Mouse (Mus musculus) neural tube, embryonic 14.5 days (tissue): ENCODE data around the gene Ahnak2. TPM values are rescaled to one million over a fixed set of nuclear protein-coding genes. Genes with fewer than 3 reads are reported as not detected.

ENCODE experiments used
- ATAC-seq: fragments of 200-750 bp; cut with Nextera tagmentation; 2 replicates; pipeline ENCODE4 v1.8.0; 2017; ENCODE audit warnings: low read depth, mild to moderate bottlenecking, moderate TSS enrichment, moderate library complexity
- H3K27ac ChIP-seq: fragments of 300-500 bp; sonication (generic); 2 replicates; pipeline ENCODE4 v1.5.1; 2014; ENCODE audit warnings: low read depth, mild to moderate bottlenecking, control low read depth, low read length, moderate library complexity, mixed read lengths
- H3K27me3 ChIP-seq: fragments of 300-500 bp; sonication (generic); 2 replicates; pipeline ENCODE4 v1.6.1; 2014; ENCODE audit warnings: low read length; ENCODE audit not compliant: control insufficient read depth, insufficient read depth
- H3K36me3 ChIP-seq: fragments of 300-500 bp; sonication (generic); 2 replicates; pipeline ENCODE4 v1.6.1; 2014; ENCODE audit warnings: low read length, mixed read lengths; ENCODE audit not compliant: control insufficient read depth, insufficient read depth
- H3K4me1 ChIP-seq: fragments of 300-500 bp; sonication (generic); 2 replicates; pipeline ENCODE4 v1.6.1; 2014; ENCODE audit warnings: low read length; ENCODE audit not compliant: control insufficient read depth, insufficient read depth
- H3K4me2 ChIP-seq: fragments of 300-500 bp; sonication (generic); 2 replicates; pipeline ENCODE4 v1.6.1; 2014; ENCODE audit warnings: mild to moderate bottlenecking, low read depth, low read length, control low read depth
- H3K4me3 ChIP-seq: fragments of 300-500 bp; sonication (generic); 2 replicates; pipeline ENCODE4 v1.5.1; 2014; ENCODE audit warnings: low read depth, low read length, control low read depth, mixed read lengths
- H3K9ac ChIP-seq: fragments of 300-500 bp; sonication (generic); replicated peaks from 2 replicates; pipeline ENCODE4 v1.6.1; 2014; ENCODE audit warnings: low read depth, mild to moderate bottlenecking, control low read depth, low read length, mixed read lengths
- H3K9me3 ChIP-seq: fragments of 300-500 bp; sonication (generic); 2 replicates; pipeline ENCODE4 v1.6.1; 2016; ENCODE audit warnings: low read length; ENCODE audit not compliant: control insufficient read depth
- WGBS: fragments of 180-500 bp; shearing (Covaris S2); extraction: QIAGEN DNeasy Blood & Tissue Kit; methylation state at CpG from one replicate; pipeline ENCODE4 v1.1.7; 2014; 5-methylcytosine and 5-hydroxymethylcytosine counted together
- polyA plus RNA-seq: library from polyadenylated mRNA; unstranded; fragments of >200 nt; fragmentation: Nextera tagmentation; extraction: Ambion mirVana; gene quantifications from 2 replicates; pipeline ENCODE4 v1.2.1, GENCODE M21; 2014

The Ahnak2 gene
- polyA plus RNA-seq, 1 experiment from 2014 or later: 3.1 TPM

DNA sequence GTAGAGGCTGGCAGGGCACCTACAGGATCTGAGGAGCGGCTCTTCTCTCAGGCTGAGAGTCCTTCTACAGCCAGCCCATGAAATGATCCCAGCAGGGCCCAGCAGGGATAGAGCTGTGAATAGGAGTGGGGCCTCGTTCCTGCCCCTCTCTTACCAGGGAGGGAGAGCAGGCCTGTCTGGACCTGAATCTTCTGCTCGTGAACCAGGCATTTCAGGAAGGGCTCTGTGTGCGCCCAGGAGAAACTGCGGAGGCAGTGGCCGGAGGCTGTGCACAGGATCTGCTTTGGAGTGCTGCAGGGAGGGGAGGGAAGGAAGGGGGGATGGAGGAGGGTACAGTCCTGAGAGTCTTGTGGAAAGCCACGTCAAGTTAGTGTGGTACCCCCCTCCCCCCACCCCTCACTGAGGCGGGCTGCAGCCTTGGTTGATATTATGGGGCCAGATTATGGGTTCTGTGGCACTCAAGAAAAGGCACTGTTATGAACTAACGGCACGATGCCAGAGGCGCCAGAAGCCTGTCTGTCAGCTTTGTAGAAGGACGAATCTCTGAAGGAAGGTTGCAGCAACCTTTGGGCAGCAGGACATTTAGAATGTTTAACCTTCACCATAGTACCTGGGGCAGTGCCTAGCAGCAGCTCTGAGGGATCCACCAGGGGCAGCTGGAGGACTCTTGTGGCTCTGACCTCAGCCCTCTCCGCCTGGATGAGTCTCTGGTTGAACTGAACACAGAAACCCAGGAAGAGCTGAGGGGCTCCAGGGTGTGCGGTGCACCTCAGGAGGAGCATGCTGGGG is 12.4 kb upstream of the Ahnak2 start:
- no peaks in the 10 kb centered on the region for H3K9me3 ChIP-seq
- no peak overlapping the region for H3K9ac ChIP-seq
- peaks cover 17% of the 10 kb centered on the region for H3K36me3 ChIP-seq
- H3K4me3 ChIP-seq: no peak overlapping the region
- ATAC-seq: no peak
- no peaks in the 10 kb centered on the region; the same call in 1 of the 2 replicates for H3K4me1 ChIP-seq
- WGBS: 79% methylated on average over 14 of the region's 14 CpGs
- H3K27ac ChIP-seq: no peak overlapping the region
- H3K4me2 ChIP-seq: no peak overlapping the region
- no peaks in the 10 kb centered on the region for H3K27me3 ChIP-seq

GRCm38 (mm10) chr12:112813370-112813769 is 10.9 kb upstream of the Ahnak2 start:
- Histone ChIP-seq H3K4me3 (no peak overlapping the region), H3K27ac (no peak overlapping the region), H3K27me3 (no peaks in the 10 kb centered on the region), H3K4me1 (peaks cover 8% of the 10 kb centered on the region), H3K9ac (no peak overlapping the region), H3K4me2 (no peak overlapping the region), H3K9me3 (no peaks in the 10 kb centered on the region), H3K36me3 (peaks cover 14% of the 10 kb centered on the region)
- ATAC-seq: no peak
- 95% methylated on average over 7 of the region's 7 CpGs for WGBS

DNA sequence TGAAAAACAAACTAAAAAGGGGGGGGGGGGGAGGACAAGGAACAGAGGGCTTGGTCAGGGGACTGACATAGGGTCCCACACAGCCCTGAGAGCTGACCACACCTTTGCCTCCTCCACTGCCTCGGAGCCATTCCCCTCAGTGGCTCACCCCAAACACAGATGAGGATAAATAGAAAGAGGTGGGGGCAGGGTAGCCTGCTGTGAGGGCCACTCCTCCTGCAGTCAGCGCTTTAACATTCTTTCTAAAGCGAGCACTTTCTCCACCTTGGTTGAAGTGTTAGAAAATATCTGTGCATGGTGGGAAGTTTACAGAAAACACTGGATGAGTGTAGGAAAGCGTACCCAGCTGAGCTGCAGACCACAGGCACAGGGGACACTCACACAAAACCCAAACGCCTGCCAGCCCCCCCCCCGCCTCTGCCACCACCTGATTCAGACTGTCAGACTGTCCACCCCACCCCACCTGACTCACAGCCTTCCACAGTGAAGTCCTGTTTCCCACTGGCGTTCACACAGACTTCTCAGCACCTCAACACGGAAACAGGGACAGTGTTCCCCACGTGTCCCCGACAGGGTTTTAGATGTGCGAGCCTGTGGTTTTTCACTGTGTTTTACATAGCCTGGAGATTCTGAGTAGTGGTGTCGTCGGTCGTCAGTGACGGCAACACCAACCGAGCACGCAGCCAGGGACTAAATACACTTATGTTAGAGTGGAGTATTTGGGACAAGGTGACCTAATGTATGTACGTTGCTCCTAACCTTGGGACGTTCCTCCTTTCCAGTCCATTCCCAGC is 7.8 kb upstream of the Ahnak2 start:
- Histone ChIP-seq H3K27ac (no peak overlapping the region), H3K9me3 (no peaks in the 10 kb centered on the region), H3K4me2 (peak overlapping the region; percentile 98), H3K4me3 (no peak overlapping the region; the same call in 1 of the 2 replicates), H3K4me1 (peaks cover 13% of the 10 kb centered on the region), H3K27me3 (no peaks in the 10 kb centered on the region), H3K9ac (no peak overlapping the region), H3K36me3 (peaks cover 10% of the 10 kb centered on the region; the same call in 1 of the 2 replicates)
- no peak for ATAC-seq
- WGBS: 73% methylated on average over 19 of the region's 19 CpGs

GRCm38 (mm10) chr12:112809641-112810040 is 7.2 kb upstream of the Ahnak2 start:
- Histone ChIP-seq H3K4me1 (peaks cover 13% of the 10 kb centered on the region), H3K4me3 (peak overlapping the region; percentile 68), H3K9me3 (no peaks in the 10 kb centered on the region), H3K27ac (no peak overlapping the region), H3K27me3 (no peaks in the 10 kb centered on the region), H3K9ac (peak overlapping the region; percentile 64), H3K4me2 (peak overlapping the region; percentile 98), H3K36me3 (peaks cover 10% of the 10 kb centered on the region; the same call in 1 of the 2 replicates)
- ATAC-seq: no peak
- 19% methylated on average over 8 of the region's 8 CpGs for WGBS

DNA sequence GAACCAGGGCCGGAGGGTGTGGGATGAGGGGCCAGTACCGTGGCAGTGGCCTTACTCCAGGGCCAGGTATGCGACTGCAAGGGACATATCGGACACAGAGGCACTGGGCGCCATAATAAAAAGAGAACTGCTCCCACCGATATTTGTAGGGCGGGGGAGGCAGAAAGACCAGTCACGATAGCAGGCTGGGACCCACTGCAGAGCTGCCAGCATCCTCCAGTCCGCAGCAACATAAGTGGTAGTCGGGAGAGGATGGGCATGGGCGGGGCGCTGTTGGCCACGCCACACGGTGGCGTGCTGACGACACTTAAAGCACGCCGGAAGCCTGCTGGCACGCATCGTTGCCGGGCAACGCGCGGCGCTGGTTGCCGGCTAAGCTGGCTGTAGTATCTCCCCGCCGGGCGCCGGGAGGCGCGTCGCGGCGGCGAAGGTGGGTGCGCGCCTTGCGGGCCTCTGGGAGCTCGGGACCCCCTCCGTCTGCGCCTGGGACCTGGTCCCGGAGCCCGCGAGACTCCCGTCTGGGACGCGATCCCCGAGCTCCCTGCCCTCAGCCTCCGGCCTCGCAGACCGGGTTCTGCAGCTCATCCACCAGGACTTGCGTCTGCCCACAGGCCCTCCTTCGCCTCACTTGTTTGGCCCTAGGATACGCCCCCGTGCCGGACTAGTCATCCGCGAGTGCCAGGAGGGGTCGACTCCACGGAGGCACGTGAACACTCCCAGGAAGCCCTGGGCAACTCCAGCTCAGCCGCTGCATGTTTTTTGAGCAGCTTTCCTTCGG is 6.3 kb upstream of the Ahnak2 start, which contains the start of gene Clba1:
Gene Clba1, plus strand, starts transcription at position 351 of the 778 bp plus-strand sequence.
- Histone ChIP-seq H3K36me3 (peaks cover 10% of the 10 kb centered on the region; the same call in 1 of the 2 replicates), H3K9ac (peak within 1 kb of the TSS; percentile 64), H3K4me1 (peaks cover 13% of the 10 kb centered on the region), H3K4me2 (peak within 1 kb of the TSS; percentile 98), H3K9me3 (no peaks in the 10 kb centered on the region), H3K27me3 (no peaks in the 10 kb centered on the region), H3K27ac (peak within 1 kb of the TSS; percentile 78), H3K4me3 (peak within 1 kb of the TSS; percentile 68)
- peak; percentile 93 for ATAC-seq
- WGBS: 2% methylated on average over 53 of the region's 64 CpGs

GRCm38 (mm10) chr12:112808212-112808586 is 5.7 kb upstream of the Ahnak2 start:
- Histone ChIP-seq H3K9me3 (no peaks in the 10 kb centered on the region), H3K9ac (peak overlapping the region; percentile 41), H3K27me3 (no peaks in the 10 kb centered on the region), H3K36me3 (peaks cover 4% of the 10 kb centered on the region; the same call in 1 of the 2 replicates), H3K4me3 (peak overlapping the region; percentile 68), H3K4me2 (peak overlapping the region; percentile 98), H3K4me1 (peaks cover 13% of the 10 kb centered on the region), H3K27ac (peak overlapping the region; percentile 78)
- peak; percentile 28 for ATAC-seq
- whole genome bisulfite sequencing: 62% methylated on average over 5 of the region's 5 CpGs

GRCm38 (mm10) chr12:112807796-112808195 is 5.3 kb upstream of the Ahnak2 start:
- Histone ChIP-seq H3K4me2 (no peak overlapping the region; the same call in 1 of the 2 replicates), H3K4me3 (no peak overlapping the region), H3K36me3 (peaks cover 4% of the 10 kb centered on the region; the same call in 1 of the 2 replicates), H3K27me3 (no peaks in the 10 kb centered on the region), H3K4me1 (peaks cover 13% of the 10 kb centered on the region), H3K9me3 (no peaks in the 10 kb centered on the region), H3K27ac (peak overlapping the region; percentile 78; the same call in 1 of the 2 replicates), H3K9ac (peak overlapping the region; percentile 41)
- WGBS: 82% methylated on average over 4 of the region's 4 CpGs
- no peak for ATAC-seq

DNA sequence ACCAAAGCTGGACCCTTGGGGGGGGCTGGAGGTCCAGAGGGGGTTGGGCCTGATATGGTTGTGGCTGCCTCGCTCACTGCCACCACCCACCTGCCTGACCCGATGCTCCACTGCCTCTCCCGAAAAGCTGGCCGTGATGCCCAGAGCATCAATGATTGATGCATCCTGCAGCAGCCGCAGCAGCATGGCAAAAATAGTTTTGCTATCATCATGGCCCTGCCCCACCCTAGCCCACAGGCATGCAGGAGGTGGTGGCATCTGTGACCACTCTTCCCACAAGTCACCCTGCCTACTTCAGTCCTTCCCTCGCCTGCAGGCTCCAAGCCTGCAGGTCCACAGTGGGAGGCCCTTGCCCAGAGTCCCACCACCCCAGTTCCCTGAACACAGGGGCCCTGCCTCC is 3.6 kb upstream of the Ahnak2 start:
- no peak for ATAC-seq
- Histone ChIP-seq H3K4me3 (no peak overlapping the region), H3K36me3 (no peaks in the 10 kb centered on the region), H3K9ac (no peak overlapping the region), H3K4me2 (no peak overlapping the region), H3K9me3 (no peaks in the 10 kb centered on the region), H3K27ac (no peak overlapping the region), H3K27me3 (no peaks in the 10 kb centered on the region; the same call in 1 of the 2 replicates), H3K4me1 (peaks cover 20% of the 10 kb centered on the region)
- WGBS: 83% methylated on average over 6 of the region's 6 CpGs
